Mouse (Mus musculus) urinary bladder, postnatal 14 days (tissue): ENCODE measurements around the gene Pagr1a.

ENCODE experiments used
- DNase-seq: peaks from one replicate; pipeline ENCODE4 v3.0.0; 2021; ENCODE audit warnings: low spot score

Pagr1a gene

DNA sequence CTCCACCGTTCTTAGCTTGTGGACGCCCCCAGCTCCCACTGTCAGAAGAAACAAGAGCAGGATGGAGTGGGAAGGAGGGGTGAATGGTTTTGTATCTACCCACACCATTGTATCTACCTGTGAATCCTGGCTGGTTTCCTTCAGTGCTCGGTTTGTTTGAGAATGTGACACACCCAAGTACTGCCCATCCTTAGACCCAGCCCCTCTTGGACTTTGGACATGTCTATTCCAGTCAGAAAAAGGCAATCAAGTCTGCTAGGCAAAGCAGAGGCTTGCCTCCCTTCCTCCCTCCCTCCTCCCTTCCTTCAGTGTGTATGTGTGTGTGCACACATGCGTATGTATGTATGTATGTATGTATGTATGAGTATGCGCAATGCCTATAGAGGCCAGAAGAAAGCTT, 13.5 kb downstream of the Pagr1a start:
- DNase-seq = no peak

DNA sequence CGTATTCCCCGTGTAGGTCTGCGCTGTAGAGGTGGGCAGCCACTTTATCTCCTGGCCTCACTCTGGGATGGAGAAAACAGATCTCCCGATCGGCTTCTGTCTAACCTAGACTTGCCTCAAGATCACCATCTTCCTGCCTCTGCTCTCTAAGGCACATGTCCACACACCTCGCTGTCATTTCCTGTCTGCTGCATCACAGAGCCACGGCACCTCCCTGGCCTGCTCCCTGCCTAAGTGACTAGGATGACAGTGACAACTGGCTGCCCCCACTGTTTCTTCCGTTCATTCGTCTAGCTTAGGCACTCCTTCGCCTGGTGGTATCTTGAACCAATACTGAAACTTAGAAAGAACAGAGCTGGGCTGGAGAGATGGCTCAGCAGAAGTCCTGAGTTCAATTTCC, 17.6 kb downstream of the Pagr1a start:
- DNase-seq = no peak

DNA sequence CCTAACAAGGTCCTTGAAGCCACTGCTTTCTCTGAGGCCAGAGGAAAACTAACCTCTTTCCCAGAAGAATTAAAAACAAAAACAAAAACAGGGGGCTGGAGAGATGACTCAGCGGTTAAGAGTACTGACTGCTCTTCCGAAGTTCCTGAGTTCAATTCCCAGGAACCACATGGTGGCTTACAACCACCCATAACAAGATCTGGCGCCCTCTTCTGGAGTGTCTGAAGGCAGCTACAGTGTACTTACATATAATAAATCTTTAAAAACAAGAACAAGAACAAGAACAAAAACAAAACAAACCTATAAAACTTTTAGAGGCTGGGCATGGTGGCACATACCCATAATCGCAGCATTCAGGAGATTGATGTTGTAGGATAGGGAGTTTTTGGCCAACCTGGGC, 20.7 kb downstream of the Pagr1a start:
- no peak for DNase-seq

DNA sequence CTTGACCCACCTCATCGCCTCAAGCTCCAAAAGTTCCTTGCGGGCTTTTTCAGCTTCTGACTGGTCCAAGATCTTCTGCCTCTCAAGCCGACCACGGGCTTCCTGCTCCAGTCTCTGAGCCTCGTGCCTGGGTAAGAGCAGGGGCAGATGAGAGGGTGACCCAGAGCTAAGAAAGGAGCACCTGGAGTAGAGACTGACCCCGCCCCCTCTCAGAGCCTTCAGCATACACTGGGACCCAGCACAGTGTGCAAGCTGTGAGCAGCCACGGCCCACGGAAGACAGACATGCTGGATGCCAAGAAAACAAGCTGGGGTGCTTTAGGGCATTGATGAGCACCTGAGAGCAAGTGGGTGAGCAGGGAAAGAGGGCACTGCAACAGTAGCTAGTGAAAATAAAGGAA, 28.3 kb downstream of the Pagr1a start:
- no peak for DNase-seq

DNA sequence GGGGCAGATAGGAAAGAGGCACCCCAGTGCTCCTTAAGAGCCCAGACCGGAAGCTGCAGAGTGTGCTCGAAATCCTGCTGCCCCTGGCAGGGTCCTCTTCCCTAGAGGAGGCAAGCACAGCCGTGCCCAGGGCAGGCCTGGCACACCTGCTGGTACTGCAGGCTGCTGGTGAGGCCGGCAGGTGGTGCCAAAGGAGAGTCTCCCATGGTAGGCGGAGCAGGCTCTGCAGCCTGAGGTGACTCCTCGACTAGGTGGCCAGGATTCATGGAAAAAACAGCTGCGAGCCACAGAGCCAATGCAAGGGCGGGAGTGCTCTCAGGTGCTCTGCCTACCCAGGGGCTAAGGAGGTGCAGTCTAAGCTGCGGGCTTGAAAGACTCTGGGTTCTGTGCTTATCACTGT, 30.8 kb downstream of the Pagr1a start:
- peak; percentile 58 for DNase-seq

DNA sequence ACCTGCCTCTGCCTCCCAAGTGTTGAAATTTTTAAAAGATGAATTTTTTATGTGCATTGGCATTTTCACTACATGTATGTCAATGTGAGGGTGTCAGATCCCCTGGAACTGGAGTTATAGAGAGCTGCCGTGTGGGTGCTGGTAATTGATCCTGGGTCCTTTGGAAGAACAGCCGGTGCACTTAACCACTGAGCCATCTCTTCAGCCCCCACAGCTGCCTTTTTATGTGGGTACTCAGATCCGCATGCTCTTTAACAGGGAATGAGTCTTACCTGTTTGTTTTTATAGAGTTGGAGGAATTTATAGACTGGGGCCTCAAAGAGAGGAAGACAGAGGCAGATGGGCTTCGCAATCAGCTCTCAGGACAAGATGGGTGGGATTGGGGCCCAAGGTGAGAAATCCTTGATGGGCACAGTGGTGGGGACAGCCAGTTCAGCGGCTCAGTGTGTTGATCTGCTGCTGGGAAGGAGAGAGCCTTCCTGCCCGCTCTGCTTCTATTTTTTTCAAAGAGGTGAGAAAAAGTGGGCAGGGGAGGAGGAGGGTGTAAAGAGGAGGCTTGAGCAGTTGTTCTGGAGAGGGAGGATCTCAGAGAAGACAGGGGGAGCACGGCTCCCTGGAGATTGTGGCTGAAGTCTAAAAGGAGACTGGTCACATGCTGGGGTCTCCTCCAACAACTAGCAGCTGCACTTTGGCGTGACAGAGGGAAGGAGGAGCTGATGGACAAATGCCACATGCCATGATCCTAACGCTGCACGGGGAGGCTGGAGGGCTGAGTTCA, 32.3 kb downstream of the Pagr1a start:
- no peak for DNase-seq

DNA sequence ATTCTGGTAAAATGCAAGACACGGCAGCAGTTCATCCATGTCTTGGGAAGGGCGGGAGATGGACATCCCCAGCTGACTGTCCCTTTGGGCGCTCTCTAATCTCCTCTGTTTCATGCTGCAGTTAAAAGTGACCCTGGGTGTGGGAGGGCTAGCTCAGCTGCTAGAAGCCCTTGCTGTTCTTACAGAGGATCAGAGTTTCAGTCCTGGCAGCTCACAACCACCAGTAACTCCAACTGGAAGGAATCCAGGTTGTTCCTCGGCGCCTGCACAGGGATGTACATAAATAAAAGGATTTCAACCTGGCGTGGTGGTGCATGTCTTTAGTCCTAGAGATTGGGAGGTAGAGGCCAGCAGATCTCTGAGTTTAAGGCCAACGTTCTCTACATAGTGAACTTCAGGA, 34.0 kb downstream of the Pagr1a start:
- DNase-seq = no peak

DNA sequence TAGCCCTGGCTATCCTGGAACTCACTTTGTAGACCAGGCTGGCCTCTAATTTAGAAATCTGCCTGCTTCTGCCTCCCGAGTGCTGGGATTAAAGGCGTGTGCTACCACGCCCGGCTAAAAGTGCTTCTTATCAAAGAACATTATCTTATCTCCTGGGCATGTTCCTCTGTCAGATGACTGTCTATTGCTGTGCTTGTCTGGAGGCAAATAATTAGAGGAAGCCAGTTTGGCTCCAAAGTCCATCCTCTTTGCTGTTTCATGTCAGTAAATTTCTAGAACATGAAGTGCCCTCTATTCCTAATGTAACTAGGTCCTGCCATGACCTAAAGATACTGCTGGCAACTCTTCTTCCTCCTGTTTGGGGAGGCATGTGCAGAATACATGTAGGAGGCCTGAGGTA, 35.1 kb downstream of the Pagr1a start:
- no peak for DNase-seq

DNA sequence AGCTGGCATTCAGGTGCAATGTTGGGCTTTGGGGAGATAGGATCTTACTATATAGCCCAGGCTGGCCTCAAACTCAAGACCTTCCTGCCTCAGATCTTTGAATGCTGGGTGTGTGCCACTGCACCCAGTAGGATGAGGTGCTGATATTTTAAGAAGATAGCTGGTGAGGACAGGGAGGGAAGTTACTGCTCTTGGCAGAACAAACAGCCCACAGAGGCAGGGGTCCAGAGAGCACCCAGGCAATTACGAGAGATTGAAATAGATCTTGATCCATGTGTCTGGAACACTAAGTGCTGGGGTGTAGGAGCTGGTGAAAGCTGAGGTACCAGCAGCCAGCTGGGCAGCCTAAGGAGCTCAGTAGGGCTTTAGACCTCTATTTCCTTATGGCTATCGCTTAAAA, 35.6 kb downstream of the Pagr1a start:
- no peak for DNase-seq

DNA sequence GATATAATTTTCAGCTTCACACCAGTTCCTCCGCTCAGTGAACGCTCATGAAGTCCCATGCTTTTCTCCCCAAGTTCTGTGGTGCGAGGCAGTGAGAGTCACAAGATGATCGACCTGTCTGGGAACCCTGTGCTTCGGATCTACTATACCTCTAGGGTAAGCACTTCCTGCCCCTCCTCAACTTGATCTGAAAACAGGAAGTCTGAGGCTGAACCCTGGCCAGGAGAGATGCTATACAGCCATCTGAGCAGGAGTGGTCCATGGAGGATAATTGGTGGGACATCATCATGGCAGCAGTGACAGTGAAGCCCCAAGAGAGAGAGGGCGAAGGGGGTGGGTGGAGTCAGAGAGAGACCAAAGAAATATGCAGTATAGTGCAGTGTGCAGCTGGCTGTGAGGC, 38.3 kb downstream of the Pagr1a start:
- DNase-seq = no peak

DNA sequence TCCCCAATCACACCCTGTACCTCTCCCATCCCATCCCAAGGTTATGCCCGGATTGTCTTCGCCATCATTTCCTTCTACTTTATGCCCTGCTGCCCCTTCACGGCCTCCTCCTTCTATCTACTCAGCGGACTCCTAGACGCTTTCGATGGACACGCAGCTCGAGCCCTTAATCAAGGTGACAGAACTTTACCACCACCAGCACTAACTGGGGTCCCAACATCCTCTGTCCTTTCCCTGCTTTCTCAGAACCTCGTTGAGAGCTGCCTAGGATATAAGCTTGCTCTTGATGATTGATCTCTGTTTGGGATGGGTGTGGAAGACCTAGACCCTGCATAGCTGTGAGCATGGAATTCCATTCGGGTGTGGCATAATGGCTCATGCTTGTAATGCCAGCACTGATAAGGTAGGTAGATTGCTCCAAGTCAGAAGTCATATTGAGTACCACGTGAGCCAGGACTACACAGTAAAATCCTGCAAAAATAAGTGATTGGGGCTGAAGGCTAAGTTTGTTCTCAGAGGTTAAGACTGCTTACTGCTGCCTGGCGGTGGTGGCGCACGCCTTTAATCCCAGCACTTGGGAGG, 40.2 kb downstream of the Pagr1a start:
- no peak for DNase-seq

DNA sequence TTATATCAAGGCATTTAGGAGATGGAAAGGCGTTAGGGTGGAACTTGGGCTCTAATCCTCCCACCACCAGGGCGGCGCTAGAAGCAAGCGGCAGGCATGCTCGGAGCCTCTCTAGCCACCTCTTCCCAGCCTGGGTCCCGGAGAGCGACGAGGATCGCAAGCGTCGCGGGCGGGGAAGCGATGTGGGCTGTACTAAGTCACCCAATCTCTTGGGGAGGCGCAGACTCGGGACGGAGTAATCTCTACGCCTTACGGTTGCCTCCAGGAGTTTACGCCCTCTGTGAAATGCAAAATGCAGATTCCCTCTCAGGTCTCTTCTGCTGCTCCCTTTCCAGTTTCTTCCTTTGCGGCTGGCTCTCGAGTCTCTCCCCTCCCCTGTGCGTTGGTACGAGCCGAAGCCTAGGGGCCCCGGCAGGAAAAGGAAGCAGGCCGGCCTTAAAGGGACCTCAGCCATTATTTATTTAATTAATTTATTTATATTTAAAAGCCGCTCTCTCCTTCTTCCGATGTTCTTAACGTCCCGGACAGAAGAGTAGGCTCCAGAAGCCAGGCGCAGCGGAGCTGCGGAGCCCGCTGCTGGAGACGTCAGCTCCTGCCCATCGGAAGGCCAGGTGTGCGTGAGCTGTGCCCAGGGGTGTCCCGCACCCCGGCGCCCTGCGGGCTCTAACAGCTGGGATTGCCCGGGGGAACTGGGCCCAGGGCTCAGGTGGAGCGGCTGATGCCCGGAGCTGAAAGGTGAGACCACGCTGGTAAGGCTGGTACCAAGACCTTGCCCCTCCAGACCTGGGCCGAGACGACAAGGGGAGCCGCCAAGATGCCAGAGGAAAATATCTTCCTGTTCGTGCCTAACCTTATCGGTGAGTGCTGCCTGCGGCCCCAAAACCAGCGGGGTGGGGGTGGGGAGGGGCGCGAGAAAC, 40.9 kb downstream of the Pagr1a start, which contains the start of gene Cdiptos:
Cdiptos (minus strand) TSS at position 149 of the 917 bp plus-strand sequence.
- peak; percentile 98 for DNase-seq

DNA sequence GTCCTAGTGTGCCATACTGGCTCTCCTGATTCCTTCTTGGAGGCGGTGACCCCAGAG, 41.4 kb downstream of the Pagr1a start, which contains the start of gene Cdipt:
Cdipt (plus strand) TSS at position 22 of the 57 bp plus-strand sequence.
- no peak for DNase-seq

DNA sequence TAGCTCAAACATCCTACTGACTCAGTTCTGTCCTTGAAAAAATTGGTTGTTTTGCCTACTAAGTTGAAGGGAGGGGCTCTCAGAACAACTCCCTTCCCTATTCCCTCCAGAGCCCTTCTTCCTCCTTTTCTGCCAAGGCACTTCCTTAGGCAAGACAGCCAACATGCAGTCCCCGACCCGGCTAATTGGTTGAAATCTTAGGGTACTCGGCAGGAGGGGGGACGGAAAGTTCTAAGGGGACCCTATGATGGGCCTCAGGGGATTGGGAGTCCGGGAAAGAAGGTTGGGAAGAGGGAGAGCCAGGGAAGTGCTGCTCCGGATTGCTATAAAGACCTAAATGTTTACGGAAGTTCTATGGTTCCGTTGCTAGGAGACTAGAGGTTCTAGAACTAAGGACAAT, 41.7 kb downstream of the Pagr1a start:
- DNase-seq = no peak

DNA sequence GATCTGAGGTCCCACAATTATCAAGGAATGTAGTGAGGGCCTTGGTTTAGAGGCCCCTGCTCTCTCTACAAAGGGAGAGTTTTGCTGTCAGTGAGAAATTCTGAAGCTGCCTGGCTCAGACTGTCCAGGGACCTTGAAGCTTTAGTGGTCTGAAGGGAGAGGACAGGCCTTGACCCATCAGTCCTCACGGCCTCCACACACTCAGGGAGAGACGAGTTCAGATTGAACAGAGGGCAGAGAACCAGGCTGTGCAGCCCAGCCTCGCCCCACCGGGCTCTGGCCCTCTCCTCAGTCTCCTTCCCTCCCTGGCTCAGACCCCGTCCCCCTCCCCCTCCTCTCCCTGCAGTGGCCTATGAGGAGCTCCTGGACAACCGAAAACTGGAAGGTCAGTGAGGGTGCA, 49.8 kb downstream of the Pagr1a start:
- DNase-seq = no peak

DNA sequence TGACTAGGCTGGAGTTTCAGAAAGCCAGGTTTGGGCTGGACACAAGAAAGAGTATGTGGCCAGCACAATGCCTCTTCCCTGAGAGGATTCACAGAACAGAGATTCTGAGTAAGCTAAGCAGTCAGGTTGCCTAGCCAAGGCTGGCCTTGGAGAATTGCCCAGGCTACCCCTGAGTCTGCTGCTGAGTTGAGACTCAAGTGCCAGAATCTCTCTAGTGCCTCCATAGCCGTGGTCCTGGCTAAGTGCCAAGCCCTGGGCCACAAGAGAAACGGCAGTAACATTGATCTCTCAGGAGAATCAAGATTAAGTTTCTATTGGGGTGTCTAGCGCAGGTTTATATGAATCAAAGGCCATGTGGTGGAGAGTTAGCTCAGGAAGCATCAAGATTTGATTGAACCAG, 51.6 kb downstream of the Pagr1a start:
- no peak for DNase-seq
